8 mouse cellular contexts compared by ENCODE assay signal in genomic region chr2:119595308-119595707, GRCm38 (mm10). TPM values are rescaled to one million over a fixed set of nuclear protein-coding genes. Genes with fewer than 3 reads are reported as not detected.
DNase-seq lines count a peak whose midpoint lies in the region; ATAC-seq and TF ChIP-seq lines count a peak whose summit lies in the region.

No protein-coding gene starts in this region.

- intact Hi-C loops in gastrocnemius, adult 2 months (cut with DNase I), result loop anchor here (2.0 kb wide), 1 partner anchor 49 kb away; the partner anchor contains the start of genes Chp1 and Exd1
- intact Hi-C loops in gastrocnemius, postnatal 36 days (cut with DNase I), result no loop called here

- peak overlapping the region; percentile 74 for H3K4me2 ChIP-seq in liver, embryonic 12.5 days

- no peak for TF ChIP-seq CTCF in gastrocnemius, adult 2 months (IDR thresholded peaks at IDR 0.05)

- H3K36me3 ChIP-seq in liver, embryonic 12.5 days, result peaks cover 48% of the 10 kb centered on the region

- no peak for ATAC-seq in liver, embryonic 12.5 days

- WGBS in liver, embryonic 12.5 days (ENCODE audit: insufficient replicate concordance), result 30% methylated on average over 4 of the region's 4 CpGs

- peak overlapping the region; percentile 95 for H3K9ac ChIP-seq in liver, embryonic 12.5 days

- H3K9me3 ChIP-seq in liver, embryonic 12.5 days (replicated peaks), result no peaks in the 10 kb centered on the region

- DNase-seq in gastrocnemius, adult 2 months, result no peak
- DNase-seq in gastrocnemius, postnatal 36 days, result no peak
- DNase-seq in thymus, postnatal 0 days (ENCODE audit: low spot score), result peak; percentile 9
- DNase-seq in thymus, postnatal 14 days, result no peak
- no peak for DNase-seq in embryo, embryonic 11 days
- no peak for DNase-seq in adrenal gland, postnatal 25 days
- DNase-seq in right cerebral cortex, adult 18-20 months, result no peak

- peaks cover 42% of the 10 kb centered on the region for H3K4me1 ChIP-seq in liver, embryonic 12.5 days

- peak overlapping the region; percentile 98 for H3K27ac ChIP-seq in gastrocnemius, adult 2 months
- H3K27ac ChIP-seq in liver, embryonic 12.5 days, result peak overlapping the region; percentile 94

- no peaks in the 10 kb centered on the region for H3K27me3 ChIP-seq in liver, embryonic 12.5 days (replicated peaks)

- peak overlapping the region; percentile 90 for H3K4me3 ChIP-seq in gastrocnemius, adult 2 months
- peak overlapping the region; percentile 87 for H3K4me3 ChIP-seq in liver, embryonic 12.5 days

RNA-seq across cellular contexts. Expression of gene Nusap1, which starts 22.8 kb away (rescaled TPM):
- total RNA-seq in gastrocnemius, adult 2 months (2021), result under 1 TPM; 0.11 to 0.28 TPM
- total RNA-seq in gastrocnemius, postnatal 36 days (2021), result under 1 TPM; 0.54 to 0.67 TPM
- 121 and 134 TPM in 2 replicates for polyA plus RNA-seq in thymus, postnatal 0 days (2015; fragmentation: Nextera tagmentation; extraction: Ambion mirVana)
- polyA plus RNA-seq in liver, embryonic 12.5 days (2016; fragmentation: Nextera tagmentation; extraction: Ambion mirVana), result 90.2 and 91.3 TPM in 2 replicates
- 6.2 and 6.5 TPM in 2 replicates for total RNA-seq in adrenal gland, postnatal 25 days (2021)

RNA-seq across cellular contexts. Expression of gene Oip5, which starts 23.0 kb away (rescaled TPM):
- total RNA-seq in gastrocnemius, adult 2 months (2021), result not detected
- under 1 TPM; 0.27 to 0.41 TPM for total RNA-seq in gastrocnemius, postnatal 36 days (2021)
- polyA plus RNA-seq in thymus, postnatal 0 days (2015; fragmentation: Nextera tagmentation; extraction: Ambion mirVana), result 28.9 and 33.1 TPM in 2 replicates
- polyA plus RNA-seq in liver, embryonic 12.5 days (2016; fragmentation: Nextera tagmentation; extraction: Ambion mirVana), result 43.6 and 46.4 TPM in 2 replicates
- 3.0 and 4.2 TPM in 2 replicates for total RNA-seq in adrenal gland, postnatal 25 days (2021)

RNA-seq across cellular contexts. Expression of gene Chp1, which starts 47.8 kb away (rescaled TPM):
- total RNA-seq in gastrocnemius, adult 2 months (2021), result 10 to 100 TPM; 75.1 to 80.9 TPM
- total RNA-seq in gastrocnemius, postnatal 36 days (2021), result 10 to 100 TPM; 66.5 to 75.1 TPM
- polyA plus RNA-seq in thymus, postnatal 0 days (2015; fragmentation: Nextera tagmentation; extraction: Ambion mirVana), result 71.1 and 72.1 TPM in 2 replicates
- 43.4 and 44.1 TPM in 2 replicates for polyA plus RNA-seq in liver, embryonic 12.5 days (2016; fragmentation: Nextera tagmentation; extraction: Ambion mirVana)
- total RNA-seq in adrenal gland, postnatal 25 days (2021), result 217 and 293 TPM in 2 replicates

RNA-seq across cellular contexts. Expression of gene Exd1, which starts 47.9 kb away (rescaled TPM):
- 1 to 10 TPM in 1 of 2 experiments, under 1 TPM in 1; 0.77 to 2.0 TPM for total RNA-seq in gastrocnemius, adult 2 months (2021)
- total RNA-seq in gastrocnemius, postnatal 36 days (2021), result under 1 TPM; 0.48 to 0.67 TPM
- polyA plus RNA-seq in thymus, postnatal 0 days (2015; fragmentation: Nextera tagmentation; extraction: Ambion mirVana), result 0.06 and 0.09 TPM in 2 replicates
- polyA plus RNA-seq in liver, embryonic 12.5 days (2016; fragmentation: Nextera tagmentation; extraction: Ambion mirVana), result 0.07 and 0.17 TPM in 2 replicates
- 0.91 and 1.4 TPM in 2 replicates for total RNA-seq in adrenal gland, postnatal 25 days (2021)
